Mouse (Mus musculus) embryo, embryonic 10.5 days (tissue): ENCODE data around the gene Cdh4.

Source experiments
- DNase-seq: peaks from one replicate; pipeline ENCODE4 v3.0.0-alpha.2; 2015; ENCODE audit warnings: low spot score

The Cdh4 gene

DNA sequence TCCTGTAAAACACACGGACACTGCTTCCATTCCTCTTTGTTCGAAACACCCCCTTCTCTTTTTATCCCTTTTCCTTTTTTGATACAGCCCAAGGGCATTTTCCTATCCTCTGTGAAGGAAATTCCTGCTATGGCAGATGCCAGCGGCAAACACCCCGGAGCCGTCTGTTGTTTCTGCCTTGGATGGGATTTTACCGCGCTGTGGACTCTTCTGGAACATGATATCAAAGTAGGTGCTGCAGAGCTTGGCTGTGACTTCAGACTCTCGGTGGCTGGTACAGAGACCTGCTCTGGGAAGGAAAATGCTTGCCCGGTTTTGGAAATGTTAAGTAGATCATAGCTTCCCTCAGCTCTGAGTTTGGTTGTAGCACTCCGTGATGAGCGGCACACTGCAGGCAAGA is 156.7 kb downstream of the Cdh4 start:
- DNase-seq: no peak

DNA sequence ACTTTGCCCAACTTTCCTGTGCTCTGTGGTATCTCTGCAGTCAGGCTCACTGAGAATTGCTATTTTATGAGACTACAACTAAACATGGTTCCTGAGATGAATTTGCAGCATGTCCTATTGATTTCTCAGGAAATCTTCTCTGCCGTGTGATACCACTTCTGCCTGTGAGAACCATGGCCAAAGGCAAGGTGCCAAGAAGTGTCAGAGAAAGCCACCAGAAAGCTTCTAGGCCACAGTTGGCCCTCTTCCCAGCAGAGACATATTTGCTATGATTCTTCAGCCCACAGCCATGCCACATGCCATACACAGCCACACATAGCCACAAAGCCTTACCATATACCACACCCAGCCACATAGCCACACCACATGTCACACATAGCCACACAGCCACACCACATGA is 157.7 kb downstream of the Cdh4 start:
- no peak for DNase-seq

DNA sequence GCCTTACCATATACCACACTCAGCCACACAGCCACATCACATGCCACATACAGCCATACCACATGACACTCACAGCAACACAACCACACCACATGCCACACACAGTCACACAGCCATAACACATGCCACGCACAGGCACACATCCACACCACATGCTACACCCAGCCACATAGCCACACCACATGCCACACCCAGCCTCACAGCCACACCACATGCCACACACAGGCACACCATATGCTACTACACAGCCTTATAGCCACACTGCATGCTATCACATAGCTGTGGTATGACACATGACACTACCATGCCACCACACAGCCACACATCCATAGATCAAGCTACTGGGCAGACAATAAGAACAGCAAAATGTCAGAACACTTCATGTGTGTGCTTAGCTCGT is 158.1 kb downstream of the Cdh4 start:
- no peak for DNase-seq

DNA sequence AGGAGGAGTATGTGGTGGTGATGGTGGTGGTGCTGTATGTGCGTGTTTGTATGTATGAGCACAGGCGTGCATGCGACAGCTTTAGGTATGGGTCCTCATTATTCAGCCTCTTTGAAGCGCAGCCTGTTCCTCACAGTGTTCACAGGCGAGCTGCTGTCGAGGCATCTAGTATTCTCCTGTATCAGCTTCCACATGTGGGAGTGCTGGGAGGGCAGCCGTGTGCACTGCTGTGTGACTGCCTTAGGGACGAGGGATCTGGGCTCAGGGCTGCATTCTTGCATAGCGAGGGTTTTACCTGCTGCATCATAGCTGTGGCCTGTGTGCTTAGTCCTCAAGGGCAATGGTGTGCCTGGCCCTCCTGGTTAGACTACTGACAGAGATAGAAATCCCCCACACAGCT is 158.9 kb downstream of the Cdh4 start:
- no peak for DNase-seq

DNA sequence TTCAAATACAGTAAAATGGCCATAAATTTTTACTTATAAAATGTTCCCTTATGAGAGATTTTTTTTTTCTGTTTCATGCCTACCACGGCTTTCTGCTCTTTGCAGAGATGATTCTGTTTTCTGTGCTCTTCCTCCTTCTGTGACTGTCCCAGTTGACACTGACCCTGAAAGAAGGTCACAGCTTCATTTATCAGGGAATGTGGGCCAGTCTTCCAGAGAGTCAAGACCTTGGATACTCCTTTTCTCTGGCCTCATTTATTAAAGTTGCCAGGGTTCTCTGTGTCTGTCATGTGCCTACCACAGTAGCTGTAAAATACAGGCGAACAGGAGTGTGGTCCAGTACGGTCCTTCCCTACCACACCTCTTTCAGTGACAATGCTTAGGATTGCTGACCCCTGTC is 162.5 kb downstream of the Cdh4 start:
- no peak for DNase-seq

DNA sequence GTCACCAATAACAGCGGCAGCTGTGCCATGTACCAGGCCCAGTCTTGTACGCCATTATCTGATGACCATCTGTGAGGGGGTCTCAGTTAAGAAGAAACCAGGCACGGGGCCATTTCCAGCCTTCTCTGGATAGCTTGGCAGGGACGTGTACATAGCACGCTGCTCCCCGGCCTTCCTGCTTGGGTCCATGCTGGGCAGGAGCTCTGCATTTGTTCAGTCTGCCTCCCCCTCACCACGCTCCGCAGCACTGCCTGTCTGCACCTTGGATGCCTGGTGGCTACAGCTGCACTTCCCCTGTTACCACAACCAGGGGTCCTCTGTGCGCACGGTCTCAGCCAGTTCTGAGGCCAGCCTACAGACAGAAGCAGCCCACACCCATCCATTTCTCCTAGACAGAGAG is 163.0 kb downstream of the Cdh4 start:
- DNase-seq: no peak

DNA sequence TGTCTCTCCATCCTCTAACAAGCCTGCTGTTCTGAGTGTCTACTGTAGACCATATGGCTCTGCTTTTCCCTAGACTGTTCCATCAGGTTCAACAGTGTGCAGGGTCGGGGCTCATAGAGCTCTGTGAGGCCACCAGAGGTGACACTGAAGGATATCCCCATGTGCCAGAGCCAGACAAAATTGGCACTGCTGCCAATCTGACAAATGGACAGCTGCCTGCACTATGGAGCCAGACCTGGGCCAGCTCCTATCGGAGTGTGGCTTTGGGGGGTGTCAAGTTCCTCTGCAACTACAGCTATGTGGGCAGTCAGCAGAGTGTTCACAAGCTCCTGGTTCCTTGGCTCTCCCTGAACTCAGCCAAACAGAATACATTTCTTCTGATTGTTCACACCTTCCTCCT is 164.1 kb downstream of the Cdh4 start:
- DNase-seq: no peak

DNA sequence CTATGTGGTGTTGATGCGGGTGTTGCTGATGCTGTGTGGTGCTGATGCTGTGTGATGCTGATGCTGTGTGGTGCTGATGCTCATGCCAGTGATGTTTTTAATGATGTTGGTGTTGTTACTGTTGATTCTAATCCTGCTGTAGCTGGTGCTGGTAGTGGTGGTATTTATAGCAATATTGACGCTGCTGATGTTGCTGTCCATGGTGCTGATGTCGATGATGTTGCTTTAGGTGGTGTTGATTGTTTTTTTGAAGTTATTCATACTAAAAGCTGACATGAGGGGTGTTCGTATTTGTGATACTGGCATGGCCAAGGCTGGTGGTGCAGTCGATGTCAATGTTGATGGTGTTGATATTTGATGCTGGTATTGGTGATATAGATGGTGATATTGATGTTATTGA is 173.7 kb downstream of the Cdh4 start:
- DNase-seq: peak; percentile 71

DNA sequence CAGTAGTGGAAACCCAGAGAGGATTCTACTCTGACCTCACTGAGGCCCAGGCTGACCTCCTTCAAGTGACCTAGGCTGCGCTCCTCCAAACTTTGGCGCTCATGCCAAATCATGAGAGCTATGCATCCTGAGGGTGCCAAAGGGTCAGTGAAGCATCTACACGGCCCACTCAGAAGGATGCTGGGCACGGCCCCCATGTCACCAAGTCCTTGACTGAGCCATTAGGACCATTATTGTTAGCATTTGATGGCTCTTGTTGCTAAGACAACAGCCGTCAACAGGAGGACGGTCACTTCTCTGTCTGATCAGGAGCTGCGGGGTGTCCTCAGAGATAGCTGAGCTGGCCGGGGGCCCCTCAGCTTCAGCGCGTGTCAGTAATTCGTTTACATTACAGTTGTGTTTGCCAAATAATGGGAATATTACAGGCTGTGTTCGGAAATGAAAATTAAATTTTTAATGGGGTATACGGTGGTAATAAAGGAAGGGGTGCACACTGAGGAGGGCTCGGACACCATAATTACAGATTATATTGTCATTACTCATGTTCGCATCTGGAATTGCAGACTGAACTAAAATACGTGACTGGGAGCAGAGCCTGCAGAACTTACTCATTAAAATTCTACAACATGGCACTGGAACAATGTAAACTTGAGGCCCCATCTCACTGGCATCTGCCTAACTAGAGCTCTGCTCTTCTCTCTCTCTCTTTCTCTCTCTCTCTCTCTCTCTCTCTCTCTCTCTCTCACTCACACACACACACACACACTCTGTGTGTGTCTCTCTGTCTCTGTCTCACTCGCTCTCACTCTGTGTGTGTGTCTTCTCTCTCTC is 181.6 kb downstream of the Cdh4 start:
- no peak for DNase-seq

DNA sequence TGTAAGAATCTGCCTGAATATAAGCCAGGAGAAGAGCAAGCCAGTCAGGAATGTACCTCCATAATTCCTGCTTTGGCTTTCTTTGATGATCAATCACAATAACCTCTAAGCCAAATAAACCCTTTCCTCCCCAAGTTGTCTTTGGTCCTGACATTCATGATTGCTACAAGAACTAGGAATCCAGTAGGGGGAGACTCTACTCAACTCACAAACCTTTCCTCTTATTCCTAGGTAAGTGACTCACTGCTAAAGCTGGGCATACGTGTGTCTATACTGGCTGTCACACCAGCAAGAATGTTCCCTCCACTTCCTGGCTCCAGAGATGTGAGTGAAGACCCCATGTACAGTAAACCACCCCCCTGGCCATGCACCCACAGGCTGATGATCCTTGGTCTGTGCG is 185.3 kb downstream of the Cdh4 start:
- no peak for DNase-seq

DNA sequence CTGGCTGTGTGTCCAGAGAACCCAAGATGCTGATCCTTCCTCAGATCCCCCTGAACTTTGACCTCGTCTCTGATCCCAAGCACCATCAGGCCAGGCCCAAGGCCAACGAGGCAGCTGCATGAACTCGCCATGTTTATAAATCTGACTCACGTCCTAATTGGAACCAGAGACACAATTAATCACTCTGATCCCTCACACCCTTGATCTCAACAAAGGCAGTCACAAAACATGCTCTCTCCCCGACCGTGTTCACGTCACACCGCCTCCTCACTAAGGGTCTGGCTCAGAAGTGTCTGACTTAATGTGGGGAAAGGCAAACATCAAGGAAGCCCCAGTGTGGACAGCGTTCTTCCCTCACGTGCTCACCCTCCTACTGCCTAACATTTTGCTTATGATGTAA is 188.5 kb downstream of the Cdh4 start:
- peak; percentile 70 for DNase-seq

DNA sequence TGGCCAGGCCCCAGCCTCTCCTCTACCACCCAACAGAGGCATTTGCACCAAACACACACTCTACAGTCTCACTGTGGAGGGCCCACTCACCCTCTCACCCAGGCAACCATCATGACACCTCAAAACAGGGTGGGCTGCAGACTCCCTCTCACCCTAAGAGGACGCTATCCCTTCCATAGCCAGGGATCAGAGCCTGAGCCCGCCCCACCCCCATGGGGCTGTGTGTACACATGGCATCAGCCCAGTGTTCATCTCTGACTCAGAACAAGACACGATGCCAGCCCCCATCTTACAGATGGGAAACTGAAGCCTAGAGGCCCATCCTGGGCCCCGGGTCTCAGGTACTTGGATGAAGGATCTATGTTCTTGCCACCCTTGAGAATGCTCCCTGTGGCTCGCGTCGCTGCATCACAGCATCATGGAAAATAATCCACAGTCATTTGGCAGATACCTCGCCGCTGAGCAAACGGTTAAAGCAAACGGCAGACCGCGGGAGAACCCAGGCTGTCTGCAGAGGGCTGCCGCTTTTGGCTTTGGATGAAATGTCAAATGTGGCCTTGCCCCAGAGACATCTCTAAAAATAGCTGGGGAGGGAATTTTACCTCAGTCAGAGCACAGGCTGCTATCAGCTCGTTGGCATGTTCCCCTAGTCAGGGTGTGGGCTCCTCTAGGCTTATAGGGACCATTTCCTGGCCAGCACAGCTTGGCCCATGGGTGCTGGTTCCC is 198.5 kb downstream of the Cdh4 start:
- DNase-seq: no peak

DNA sequence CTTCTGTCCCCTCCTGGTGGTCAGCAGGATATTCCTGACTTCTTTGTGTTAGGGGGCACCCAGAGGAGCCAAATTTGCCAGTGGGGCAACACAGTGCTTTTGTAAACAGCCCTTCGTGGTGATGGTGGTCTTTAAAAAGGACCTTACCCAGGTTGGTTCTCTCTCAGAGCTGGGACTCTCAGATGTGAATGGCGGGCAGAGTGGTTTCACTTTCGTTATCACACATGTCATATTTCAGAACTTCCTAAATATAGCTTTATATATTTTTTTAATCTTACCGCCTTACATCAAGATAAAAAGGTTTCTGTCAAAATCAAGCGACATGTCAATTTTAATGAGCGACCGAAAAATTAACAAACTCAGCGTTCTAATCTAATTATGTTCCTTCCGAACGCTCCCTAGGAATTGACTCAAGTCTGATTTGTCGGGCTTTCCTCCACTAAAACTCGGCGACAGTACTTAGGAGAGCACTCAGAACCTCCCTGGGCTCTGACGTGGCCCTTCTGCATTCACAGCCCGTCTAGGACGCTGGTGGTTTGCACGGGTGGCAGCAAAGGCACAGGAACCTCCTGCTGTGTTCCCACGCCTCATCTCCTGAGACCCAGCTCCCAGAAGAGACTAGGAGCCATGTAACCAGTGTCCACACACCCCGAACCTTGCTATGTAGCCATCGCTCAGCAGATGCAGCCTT is 206.5 kb downstream of the Cdh4 start:
- DNase-seq: no peak

DNA sequence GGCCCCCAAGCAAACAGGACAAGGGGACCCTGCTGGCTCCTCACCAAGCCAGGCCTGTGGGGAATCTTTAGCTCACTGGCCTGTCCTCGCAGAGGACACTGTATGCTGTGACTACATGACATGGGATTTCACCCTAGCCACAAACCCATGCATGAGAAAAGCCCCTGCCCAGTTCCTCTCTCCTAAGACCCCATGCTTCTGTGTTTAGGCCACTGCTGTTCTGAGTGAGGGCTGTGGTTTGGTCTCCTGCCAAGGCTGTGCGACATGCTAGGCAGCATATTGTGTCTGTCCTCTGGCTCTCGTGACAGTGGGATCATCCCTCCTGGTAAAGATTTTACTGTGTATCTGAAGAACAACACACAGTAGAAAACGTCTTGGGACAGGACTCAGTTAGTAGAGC is 207.1 kb downstream of the Cdh4 start:
- DNase-seq: no peak

DNA sequence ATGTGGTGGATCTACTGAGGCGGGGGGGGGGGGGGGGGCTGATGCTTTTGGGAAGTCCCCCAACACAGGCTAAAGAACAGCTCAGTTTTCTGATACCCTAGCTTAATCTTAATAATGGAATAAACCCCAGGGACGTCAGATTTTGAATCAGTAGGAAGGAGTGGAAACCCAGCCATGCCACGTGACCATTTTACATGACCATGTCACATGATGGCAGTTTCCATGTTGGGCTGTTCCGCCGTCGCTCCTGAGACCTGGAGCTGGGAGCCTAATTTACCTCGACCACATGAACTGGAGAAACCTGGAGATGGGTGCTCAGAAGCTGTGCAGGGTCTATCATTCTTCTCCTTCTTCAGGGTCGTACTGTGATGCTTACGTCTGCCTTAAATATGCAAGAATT is 207.9 kb downstream of the Cdh4 start:
- no peak for DNase-seq

DNA sequence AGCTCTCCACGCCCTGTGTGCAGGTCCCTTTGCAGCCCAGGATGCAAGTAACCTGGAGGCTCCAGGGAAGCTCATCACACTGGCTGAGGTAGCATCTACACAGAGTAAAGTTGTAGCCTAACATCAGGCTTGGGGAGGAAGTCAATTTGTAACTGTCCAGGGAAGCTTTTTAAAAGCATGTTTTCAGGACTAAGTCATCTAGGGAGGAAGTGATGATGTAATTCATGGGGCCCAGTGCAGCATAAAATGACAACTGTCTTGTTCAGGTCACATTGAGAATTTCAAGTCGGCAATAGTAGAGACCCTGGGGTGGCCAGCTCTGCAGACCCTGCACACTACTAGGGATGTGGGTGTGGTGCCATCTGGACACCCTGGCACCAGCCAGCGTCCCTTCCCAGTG is 213.3 kb downstream of the Cdh4 start:
- no peak for DNase-seq

DNA sequence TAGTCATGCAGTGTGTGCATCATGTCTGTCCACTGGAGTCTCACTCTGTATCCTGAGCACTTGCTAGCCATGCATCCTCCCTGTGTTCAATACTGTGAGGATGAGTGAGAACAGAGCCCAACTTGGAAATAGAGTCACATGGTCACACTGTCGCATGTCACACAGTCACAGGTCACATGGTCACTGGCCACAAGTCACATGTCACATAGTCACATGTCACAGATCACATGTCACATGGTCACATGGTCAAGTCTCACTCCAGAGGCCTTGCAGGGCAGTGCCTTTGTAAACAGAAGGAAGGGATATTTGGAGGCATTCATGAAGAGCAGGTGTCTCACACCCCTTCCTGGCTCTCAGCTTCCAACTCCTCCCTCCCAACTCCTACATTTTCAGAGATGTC is 217.0 kb downstream of the Cdh4 start:
- no peak for DNase-seq

DNA sequence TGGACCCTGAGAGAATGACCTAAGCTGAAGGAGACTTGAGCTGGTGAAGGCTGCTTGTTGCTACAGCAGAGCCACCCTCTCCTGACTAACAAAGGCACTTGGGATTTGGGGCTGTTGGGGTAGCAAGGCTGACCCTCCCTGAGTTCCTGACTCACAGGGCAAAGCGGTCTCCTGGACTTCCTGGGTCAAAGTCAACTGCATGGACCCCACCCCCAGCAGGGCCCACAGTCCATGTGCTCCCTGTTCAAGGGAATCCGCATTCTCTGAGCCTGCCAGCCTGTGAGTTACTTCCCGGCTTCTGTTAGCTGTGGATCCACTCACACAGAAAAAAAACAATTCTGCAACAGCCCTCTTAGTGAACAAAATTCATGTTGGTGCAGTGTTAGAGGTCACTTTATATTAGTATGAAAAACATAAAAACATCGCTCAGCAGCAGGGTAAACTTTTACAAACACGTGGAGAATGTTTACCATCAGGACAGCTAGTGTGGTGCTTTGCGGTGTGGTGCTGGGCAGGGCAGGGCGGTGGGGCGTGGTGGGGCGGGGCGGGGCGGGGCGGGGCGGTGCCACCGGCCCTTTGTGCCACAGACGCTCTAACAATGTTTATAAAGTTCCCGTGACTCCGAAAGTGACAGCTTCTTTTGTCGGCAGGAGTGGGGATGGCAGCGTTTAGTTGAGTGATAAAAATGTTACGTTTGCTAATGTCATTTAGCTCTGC is 219.9 kb downstream of the Cdh4 start:
- peak; percentile 26 for DNase-seq

DNA sequence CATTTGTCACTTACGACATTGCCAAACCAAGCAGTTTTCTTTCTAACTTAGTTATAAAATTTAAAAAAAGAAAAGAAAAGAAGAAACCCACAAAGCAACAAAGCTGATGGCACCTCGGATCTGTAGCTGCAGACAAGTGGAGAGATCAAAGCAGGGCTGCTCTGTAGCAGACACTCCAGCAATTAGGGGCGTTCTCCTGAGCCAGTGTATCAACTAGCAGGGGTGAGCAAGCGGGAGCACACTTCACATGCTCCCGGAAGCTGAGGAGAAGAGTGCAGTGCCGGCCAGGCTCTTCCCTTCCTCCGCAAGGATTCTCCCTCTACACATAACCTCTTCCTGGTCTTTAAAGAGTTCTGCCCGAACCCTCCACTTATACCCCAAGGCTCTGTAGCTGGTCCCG is 220.5 kb downstream of the Cdh4 start:
- peak; percentile 61 for DNase-seq

DNA sequence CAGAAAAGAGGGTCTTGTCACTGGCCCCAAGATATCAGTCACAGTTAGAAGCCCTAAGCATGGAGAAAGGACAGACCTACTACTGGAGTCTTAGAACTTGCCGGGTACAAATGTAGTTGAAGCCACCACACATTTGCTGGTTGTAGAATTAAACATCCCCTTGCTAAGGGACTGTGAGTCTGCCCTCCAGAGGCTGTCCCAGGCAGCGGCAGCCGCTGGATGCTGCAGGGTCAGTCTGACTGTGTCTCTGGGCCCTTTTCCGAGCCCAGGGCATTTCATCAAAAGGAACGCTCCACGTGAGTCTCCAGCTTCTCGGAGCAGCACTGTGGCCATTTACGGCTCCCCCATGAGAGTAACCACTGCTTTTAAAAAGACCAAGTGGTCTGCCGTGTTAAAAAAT is 221.4 kb downstream of the Cdh4 start:
- DNase-seq: peak; percentile 42

DNA sequence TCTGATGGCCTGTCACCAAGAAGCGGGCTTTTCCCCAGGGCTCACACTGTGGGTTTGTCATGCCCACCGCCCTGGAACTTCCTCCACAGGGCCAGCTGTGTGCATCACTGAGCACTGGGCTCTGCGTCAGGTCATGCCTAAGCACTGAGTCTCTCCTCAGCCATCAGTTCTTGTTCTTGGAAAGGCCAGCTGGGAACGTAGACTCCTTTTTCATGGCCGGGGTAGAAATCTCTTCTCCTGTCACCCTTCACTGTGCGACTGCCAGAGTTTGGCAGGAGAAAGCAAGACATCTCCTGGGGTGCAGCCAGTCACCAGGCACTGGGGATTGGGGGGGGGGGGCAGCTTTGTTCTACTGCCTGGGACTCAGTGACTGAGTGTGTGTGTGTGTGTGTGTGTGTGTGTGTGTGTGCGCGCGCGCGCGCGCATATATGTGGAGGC is 222.0 kb downstream of the Cdh4 start:
- no peak for DNase-seq

DNA sequence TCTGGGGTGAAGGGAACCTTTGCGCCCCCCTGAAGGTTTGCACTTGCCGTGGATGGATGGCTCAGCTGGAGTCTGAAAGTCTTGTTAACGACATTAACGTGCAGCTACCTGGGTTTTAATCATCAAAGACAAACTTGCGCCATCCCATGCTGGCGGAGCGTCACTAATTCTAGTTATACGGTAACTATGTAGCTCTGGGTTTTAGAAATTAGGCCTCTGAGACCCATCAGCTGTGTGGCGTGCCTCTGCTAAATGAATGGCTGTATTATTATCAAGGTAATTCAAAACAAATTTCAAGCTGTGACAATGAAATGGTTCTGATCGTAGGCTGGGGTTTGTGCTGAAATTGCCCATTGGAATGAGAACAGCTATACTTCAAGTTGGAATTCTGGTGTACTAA is 228.5 kb downstream of the Cdh4 start:
- no peak for DNase-seq
